Mouse (Mus musculus) layer of hippocampus, adult 18-20 months (tissue): ENCODE data around the gene Xrcc1. TPM values are rescaled to one million over a fixed set of nuclear protein-coding genes. Genes with fewer than 3 reads are reported as not detected.
"Not testable (repeated sequence)": the region's sequence is repeated elsewhere in the genome, so short reads cannot be mapped to it uniquely, and the experiment has no call there.

ENCODE experiments used
- DNase-seq, 2 experiments: peaks; one replicate each; pipeline ENCODE4 v3.0.0; 2022; ENCODE audit warnings: low spot score in 2 of 2
- total RNA-seq, 2 experiments: library from RNA; stranded (reverse); gene quantifications; 2 replicates each; pipeline ENCODE4 v1.2.3; 2021

The Xrcc1 gene
- total RNA-seq, 2 experiments from 2014 or later, result 36.8 to 43.4 TPM

- DNase-seq, result no peak
Measured at GRCm38 (mm10) chr7:24598121-24598520, 52.0 kb downstream of the Xrcc1 start.

GRCm38 (mm10) chr7:24599211-24600067 is 53.4 kb downstream of the Xrcc1 start:
- DNase-seq, result no peak

GRCm38 (mm10) chr7:24600941-24601597 is 55.0 kb downstream of the Xrcc1 start:
- DNase-seq, result peak; percentile 94 to 98

GRCm38 (mm10) chr7:24605561-24605960 is 59.5 kb downstream of the Xrcc1 start:
- no peak for DNase-seq

- DNase-seq, result no peak
Measured at GRCm38 (mm10) chr7:24606046-24606445, 60.0 kb downstream of the Xrcc1 start.

DNA sequence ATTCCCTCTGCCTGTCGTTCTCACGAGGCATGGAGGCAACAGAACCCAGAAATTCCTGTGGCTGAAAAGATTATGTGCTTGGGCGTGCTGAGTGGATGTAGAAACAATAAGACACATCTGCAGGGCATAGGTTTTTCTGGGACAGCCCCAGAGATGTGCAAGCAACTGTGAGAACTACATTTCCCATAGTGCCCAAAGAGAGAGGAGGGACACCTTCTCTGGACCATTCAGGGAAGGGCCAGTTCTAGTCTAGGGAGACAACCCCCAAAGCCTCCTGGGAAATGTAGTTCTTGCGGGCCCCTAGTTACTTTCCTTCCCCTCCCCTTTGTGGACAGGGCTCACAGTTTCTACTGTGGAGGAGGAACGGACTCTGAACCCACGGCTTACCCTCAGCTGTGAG is 61.9 kb downstream of the Xrcc1 start:
- peak in 1 of 2 experiments; percentile 51 for DNase-seq

- no peak for DNase-seq
Measured at GRCm38 (mm10) chr7:24608561-24608960, 62.5 kb downstream of the Xrcc1 start.

DNA sequence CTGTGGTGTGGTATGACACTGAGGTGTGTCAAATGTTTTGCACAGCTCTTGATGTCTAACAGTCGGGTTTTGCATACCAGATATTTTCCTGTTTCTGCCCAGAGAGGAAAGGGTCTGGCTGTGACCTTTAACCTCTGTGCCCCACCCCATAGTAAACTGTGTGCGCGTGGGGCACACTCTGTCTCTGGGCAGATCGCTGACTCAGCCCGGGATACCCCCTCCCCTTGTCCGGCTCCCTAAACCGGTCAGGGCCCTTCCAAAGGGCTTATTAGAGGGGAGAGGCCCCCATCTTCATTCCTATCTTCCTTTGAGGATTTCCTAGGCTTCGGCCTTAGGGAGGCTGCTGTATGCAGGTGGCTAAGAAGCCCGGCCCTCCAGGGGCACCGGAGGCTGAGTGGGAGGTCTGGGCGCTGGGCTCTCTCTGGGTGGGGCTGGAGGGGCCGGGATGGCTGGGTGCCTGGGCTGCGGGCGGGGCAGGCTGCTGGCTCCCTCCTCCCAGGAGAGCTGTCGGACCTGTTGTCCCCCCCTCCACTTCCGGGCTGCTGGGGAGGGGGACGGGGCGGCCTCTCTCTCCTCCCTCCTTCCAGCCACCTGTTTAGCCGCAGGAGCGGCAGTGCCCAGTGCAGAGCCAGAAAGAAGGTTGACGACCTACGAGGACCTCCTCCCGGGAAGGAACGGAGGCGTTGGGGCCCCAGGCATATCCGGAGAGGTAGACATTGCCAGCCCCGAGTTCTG is 64.2 kb downstream of the Xrcc1 start, which contains the start of gene Phldb3:
Phldb3 (plus strand) TSS at position 620 of the 735 bp plus-strand sequence.
- DNase-seq, result no peak

GRCm38 (mm10) chr7:24610879-24611494 is 64.9 kb downstream of the Xrcc1 start:
- peak in 1 of 2 experiments; percentile 52 for DNase-seq

GRCm38 (mm10) chr7:24611709-24612108 is 65.6 kb downstream of the Xrcc1 start:
- no peak for DNase-seq

DNA sequence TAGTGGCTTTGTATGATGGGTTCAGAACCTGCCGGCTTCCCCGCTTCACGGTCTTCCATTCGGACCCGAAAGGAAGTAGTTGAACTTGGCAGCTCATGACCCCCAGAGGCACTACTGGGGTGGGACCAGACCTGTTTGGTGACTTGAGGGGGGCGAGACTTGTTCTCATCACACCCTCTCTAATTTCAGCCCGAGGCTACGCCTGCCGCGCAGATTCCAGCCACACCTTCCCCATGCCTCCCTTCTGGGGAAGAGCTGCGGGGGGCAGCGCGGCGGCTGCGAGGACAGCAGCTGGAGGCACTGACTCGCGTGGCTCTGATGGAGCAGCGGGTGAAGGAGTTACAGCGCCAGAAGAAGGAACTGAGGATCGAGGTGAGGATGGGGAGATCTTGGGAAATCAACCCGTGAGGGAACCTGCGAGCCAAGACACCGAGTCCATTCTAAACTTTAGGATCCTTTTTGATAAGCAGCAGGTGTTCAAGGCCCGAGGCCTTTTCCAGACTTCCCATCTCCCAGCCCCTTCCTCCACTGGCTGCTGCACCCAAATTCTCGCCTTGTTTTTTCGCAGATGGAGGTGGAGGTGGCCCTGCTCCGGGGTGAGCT is 66.3 kb downstream of the Xrcc1 start:
- DNase-seq, result no peak

GRCm38 (mm10) chr7:24614816-24615215 is 68.7 kb downstream of the Xrcc1 start:
- no peak for DNase-seq

GRCm38 (mm10) chr7:24617763-24618162 is 71.7 kb downstream of the Xrcc1 start:
- no peak for DNase-seq

DNA sequence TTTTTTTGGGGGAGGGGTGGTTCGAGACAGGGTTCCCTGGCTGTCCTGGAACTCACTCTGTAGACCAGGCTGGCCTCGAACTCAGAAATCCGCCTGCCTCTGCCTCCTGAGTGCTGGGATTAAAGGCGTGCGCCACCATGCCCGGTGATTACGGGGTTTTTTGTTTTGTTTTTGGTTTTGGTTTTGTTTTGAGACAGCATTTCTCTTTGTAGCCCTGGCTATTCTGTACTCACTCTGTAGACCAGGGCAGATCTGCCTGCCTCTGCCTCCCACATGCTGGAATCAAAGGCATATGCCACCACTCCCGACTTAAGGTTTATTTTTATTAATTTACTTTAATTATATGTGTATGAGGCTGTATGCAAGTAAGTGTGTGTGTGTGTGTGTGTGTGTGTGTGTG is 72.3 kb downstream of the Xrcc1 start:
- not testable (repeated sequence) for DNase-seq

- DNase-seq, result no peak
Measured at GRCm38 (mm10) chr7:24619671-24620397, 73.7 kb downstream of the Xrcc1 start.

- no peak for DNase-seq
Measured at GRCm38 (mm10) chr7:24621193-24621592, 75.1 kb downstream of the Xrcc1 start.

DNA sequence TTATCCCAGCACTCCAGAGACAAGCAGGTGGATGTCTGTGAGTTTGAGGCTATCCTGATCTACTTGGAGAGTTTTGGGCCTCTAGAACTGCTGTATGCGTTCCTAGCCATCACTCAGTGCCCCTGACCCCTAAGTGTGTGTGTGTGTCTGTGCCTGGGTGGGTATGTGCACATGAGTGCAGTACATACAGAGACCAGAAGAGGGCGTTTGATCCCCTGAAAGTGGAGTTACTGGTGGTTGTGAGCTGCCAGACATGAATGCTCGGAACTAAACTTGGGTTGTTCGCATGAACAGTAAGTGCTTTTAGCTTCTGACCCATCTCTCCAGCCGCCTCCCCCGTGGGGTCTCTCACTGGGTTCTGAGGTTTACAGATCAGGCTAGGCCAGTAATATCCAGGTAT is 76.9 kb downstream of the Xrcc1 start:
- no peak for DNase-seq
